24 mouse cellular contexts compared by ENCODE assay signal in genomic region chr17:13913951-13914350, GRCm38 (mm10). TPM values are rescaled to one million over a fixed set of nuclear protein-coding genes. Genes with fewer than 3 reads are reported as not detected.
DNase-seq lines count a peak whose midpoint lies in the region; ATAC-seq and TF ChIP-seq lines count a peak whose summit lies in the region.
"Had no signal": no experiment of that assay in that cellular context is flagged by ENCODE, and none has a peak within 500 bp of the region (broad histone marks: within the 10 kb centered on the region; RNA-seq: fewer than 3 reads in every experiment).

No protein-coding gene starts in this region.

- no peaks in the 10 kb centered on the region for H3K27me3 ChIP-seq in heart, embryonic 13.5 days (replicated peaks)
- H3K27me3 ChIP-seq in kidney, postnatal 0 days (ENCODE audit: insufficient read depth, low read length), result no peaks in the 10 kb centered on the region
- no peaks in the 10 kb centered on the region for H3K27me3 ChIP-seq in embryonic facial prominence, embryonic 15.5 days
- no peaks in the 10 kb centered on the region for H3K27me3 ChIP-seq in stomach, embryonic 14.5 days (ENCODE audit: control insufficient read depth, insufficient read depth, low read length)
- H3K27me3 ChIP-seq: embryonic facial prominence, embryonic 13.5 days; limb, embryonic 13.5 days; Patski had no signal

- no peak overlapping the region for H3K4me3 ChIP-seq in heart, embryonic 13.5 days
- no peak overlapping the region for H3K4me3 ChIP-seq in kidney, postnatal 0 days (replicated peaks; ENCODE audit: low read depth, low read length)
- no peak overlapping the region for H3K4me3 ChIP-seq in embryonic facial prominence, embryonic 15.5 days (replicated peaks)
- no peak overlapping the region for H3K4me3 ChIP-seq in stomach, embryonic 14.5 days (ENCODE audit: low read depth, low read length)
- H3K4me3 ChIP-seq: embryonic facial prominence, embryonic 13.5 days; forebrain, embryonic 10.5 days; limb, embryonic 13.5 days had no signal

- H3K4me1 ChIP-seq in heart, embryonic 13.5 days, result peaks cover 4% of the 10 kb centered on the region; the same call in 1 of the 2 replicates
- no peaks in the 10 kb centered on the region for H3K4me1 ChIP-seq in kidney, postnatal 0 days (replicated peaks; ENCODE audit: insufficient read depth, low read length)
- H3K4me1 ChIP-seq in embryonic facial prominence, embryonic 15.5 days, result peaks cover 10% of the 10 kb centered on the region
- 0 out of 2 replicates have a peak, but pooled peaks cover 7% of the 10 kb centered on the region for H3K4me1 ChIP-seq in stomach, embryonic 14.5 days (ENCODE audit: control insufficient read depth, insufficient read depth, low read length)
- H3K4me1 ChIP-seq: embryonic facial prominence, embryonic 13.5 days; forebrain, embryonic 10.5 days had no signal

- TF ChIP-seq CTCF in kidney, postnatal 0 days (IDR thresholded peaks at IDR 0.05; ENCODE audit: low read depth), result no peak

- no peak for ATAC-seq in heart, embryonic 13.5 days (ENCODE audit: extremely low read depth, insufficient number of reproducible peaks, low FRiP score, low TSS enrichment)
- no peak for ATAC-seq in kidney, postnatal 0 days (replicated peaks; ENCODE audit: low FRiP score, low read depth)
- ATAC-seq in embryonic facial prominence, embryonic 15.5 days (ENCODE audit: insufficient number of reproducible peaks, low FRiP score, low TSS enrichment, low read depth), result no peak
- no peak for ATAC-seq in stomach, embryonic 14.5 days (ENCODE audit: insufficient number of reproducible peaks, insufficient read depth, low FRiP score, low read depth)
- ATAC-seq: activated CD4-positive, CD25-positive, alpha-beta regulatory T cell, adult 4 months; hindbrain, postnatal 0 days; midbrain, embryonic 16.5 days; Patski had no signal

- no peak overlapping the region for H3K4me2 ChIP-seq in heart, embryonic 13.5 days
- H3K4me2 ChIP-seq in kidney, postnatal 0 days (ENCODE audit: low read length), result no peak overlapping the region
- H3K4me2 ChIP-seq in embryonic facial prominence, embryonic 15.5 days (replicated peaks), result no peak overlapping the region
- no peak overlapping the region for H3K4me2 ChIP-seq in stomach, embryonic 14.5 days (replicated peaks; ENCODE audit: low read depth, low read length)
- H3K4me2 ChIP-seq: embryonic facial prominence, embryonic 13.5 days; limb, embryonic 13.5 days had no signal

- H3K27ac ChIP-seq in heart, embryonic 13.5 days (replicated peaks), result peak overlapping the region; percentile 37; the same call in 1 of the 2 replicates
- H3K27ac ChIP-seq in kidney, postnatal 0 days, result peak overlapping the region; percentile 20; the same call in 1 of the 2 replicates
- 0 out of 2 replicates have a peak overlapping the region, but pooled peaks have one; percentile 17 for H3K27ac ChIP-seq in embryonic facial prominence, embryonic 15.5 days (replicated peaks)
- H3K27ac ChIP-seq in stomach, embryonic 14.5 days (ENCODE audit: low read length), result 0 out of 2 replicates have a peak overlapping the region, but pooled peaks have one; percentile 61
- H3K27ac ChIP-seq: embryonic facial prominence, embryonic 13.5 days; forebrain, embryonic 10.5 days; hindbrain, postnatal 0 days had no signal

- no peak overlapping the region for H3K9ac ChIP-seq in heart, embryonic 13.5 days
- H3K9ac ChIP-seq in kidney, postnatal 0 days (ENCODE audit: low read depth, low read length), result no peak overlapping the region
- no peak overlapping the region for H3K9ac ChIP-seq in embryonic facial prominence, embryonic 15.5 days
- no peak overlapping the region for H3K9ac ChIP-seq in stomach, embryonic 14.5 days (replicated peaks; ENCODE audit: low read depth, low read length)
- H3K9ac ChIP-seq: embryonic facial prominence, embryonic 13.5 days; limb, embryonic 13.5 days had no signal

- no peaks in the 10 kb centered on the region for H3K9me3 ChIP-seq in heart, embryonic 13.5 days
- no peaks in the 10 kb centered on the region for H3K9me3 ChIP-seq in kidney, postnatal 0 days (replicated peaks; ENCODE audit: low read length)
- H3K9me3 ChIP-seq in embryonic facial prominence, embryonic 15.5 days (replicated peaks), result no peaks in the 10 kb centered on the region
- H3K9me3 ChIP-seq in stomach, embryonic 14.5 days (ENCODE audit: control insufficient read depth, low read depth, low read length), result no peaks in the 10 kb centered on the region
- H3K9me3 ChIP-seq: embryonic facial prominence, embryonic 13.5 days; forebrain, embryonic 10.5 days; limb, embryonic 13.5 days had no signal

- intact Hi-C loops in heart, postnatal 14 days (cut with DNase I), result no loop called here

- DNase-seq in heart, postnatal 14 days, result no peak
- peak; percentile 26 for DNase-seq in kidney, postnatal 0 days (ENCODE audit: low spot score)
- no peak for DNase-seq in kidney, adult 18-20 months
- no peak for DNase-seq in cerebellum, postnatal 10 days
- DNase-seq: cerebellum, adult 18-20 months; gastrocnemius, postnatal 14 days had no signal

- WGBS in heart, embryonic 13.5 days, result 55% methylated on average over 4 of the region's 4 CpGs
- WGBS in kidney, postnatal 0 days, result 32% methylated on average over 4 of the region's 4 CpGs
- 24% methylated on average over 4 of the region's 4 CpGs for WGBS in embryonic facial prominence, embryonic 15.5 days
- WGBS in stomach, embryonic 14.5 days, result 29% methylated on average over 4 of the region's 4 CpGs

- H3K36me3 ChIP-seq in heart, embryonic 13.5 days, result no peaks in the 10 kb centered on the region; the same call in 1 of the 2 replicates
- no peaks in the 10 kb centered on the region for H3K36me3 ChIP-seq in kidney, postnatal 0 days (ENCODE audit: insufficient read depth, low read length)
- H3K36me3 ChIP-seq in embryonic facial prominence, embryonic 15.5 days, result no peaks in the 10 kb centered on the region
- no peaks in the 10 kb centered on the region for H3K36me3 ChIP-seq in stomach, embryonic 14.5 days (ENCODE audit: control insufficient read depth, insufficient read depth, low read length)
- H3K36me3 ChIP-seq: embryonic facial prominence, embryonic 13.5 days; forebrain, embryonic 10.5 days; limb, embryonic 13.5 days had no signal

RNA-seq across cellular contexts. Expression of gene Gm7168, which starts 34.2 kb away (rescaled TPM):
- not detected in 2 replicates for polyA plus RNA-seq in heart, embryonic 13.5 days (2015; fragmentation: Nextera tagmentation; extraction: Ambion mirVana)
- total RNA-seq in heart, postnatal 14 days (2021), result not detected
- polyA plus RNA-seq in kidney, postnatal 0 days (2015; fragmentation: Nextera tagmentation; extraction: Ambion mirVana), result not detected in 2 replicates
- polyA plus RNA-seq in embryonic facial prominence, embryonic 15.5 days (2015; fragmentation: Nextera tagmentation; extraction: Ambion mirVana), result not detected in 2 replicates
- polyA plus RNA-seq in stomach, embryonic 14.5 days (2014; fragmentation: Nextera tagmentation; extraction: Ambion mirVana), result not detected in 2 replicates
- total RNA-seq: adrenal gland, postnatal 14 days; common myeloid progenitor, adult 5-6 weeks; gastrocnemius, postnatal 14 days; hematopoietic stem cell, adult 5-6 weeks; hindbrain, postnatal 0 days; layer of hippocampus, adult 8-10 months; left cerebral cortex, adult 8-10 months; megakaryocyte, adult 5-6 weeks had no signal
- polyA plus RNA-seq: activated CD4-positive, CD25-positive, alpha-beta regulatory T cell, adult 4 months; embryonic facial prominence, embryonic 13.5 days; forebrain, embryonic 10.5 days; hindbrain, postnatal 0 days; limb, embryonic 13.5 days; liver, embryonic 16.5 days; midbrain, embryonic 16.5 days; Patski; thymus, postnatal 0 days had no signal
